Comparison of ENCODE assay signal across 9 mouse cellular contexts in genomic region chr13:95336122-95336677, GRCm38 (mm10). TPM values are rescaled to one million over a fixed set of nuclear protein-coding genes. Genes with fewer than 3 reads are reported as not detected.
A peak's percentile ranks its signal among the peaks of the same experiment; 100 is the strongest.
DNase-seq lines count a peak whose midpoint lies in the region; ATAC-seq and TF ChIP-seq lines count a peak whose summit lies in the region.
"Had no signal": no experiment of that assay in that cellular context is flagged by ENCODE, and none has a peak within 500 bp of the region (broad histone marks: within the 10 kb centered on the region; RNA-seq: fewer than 3 reads in every experiment).

No protein-coding gene starts in this region.

- ATAC-seq in stomach, embryonic 15.5 days (ENCODE audit: insufficient read depth, low FRiP score, low read depth): no peak
- ATAC-seq in stomach, postnatal 0 days (ENCODE audit: low FRiP score, low TSS enrichment): no peak

- H3K4me3 ChIP-seq in stomach, embryonic 15.5 days (replicated peaks): no peak overlapping the region
- H3K4me3 ChIP-seq in stomach, postnatal 0 days (ENCODE audit: low read depth, low read length): no peak overlapping the region
- no peak overlapping the region for H3K4me3 ChIP-seq in embryonic facial prominence, embryonic 10.5 days
- peak overlapping the region; percentile 24; the same call in 1 of the 2 replicates for H3K4me3 ChIP-seq in midbrain, embryonic 10.5 days

- WGBS in stomach, embryonic 15.5 days: 74% methylated on average over 40 of the region's 40 CpGs
- WGBS in stomach, postnatal 0 days: 80% methylated on average over 40 of the region's 40 CpGs
- 60% methylated on average over 40 of the region's 40 CpGs for whole genome bisulfite sequencing in embryonic facial prominence, embryonic 10.5 days
- 68% methylated on average over 40 of the region's 40 CpGs for WGBS in midbrain, embryonic 10.5 days

- DNase-seq in stomach, postnatal 0 days (ENCODE audit: low spot score): no peak
- peak; percentile 29 for DNase-seq in embryonic facial prominence, embryonic 10.5 days (ENCODE audit: low spot score)
- DNase-seq in midbrain, embryonic 10.5 days (ENCODE audit: low spot score): no peak
- DNase-seq in ovary, postnatal 14 days (ENCODE audit: low spot score): no peak
- DNase-seq in heart, adult 11 months: no peak
- DNase-seq in frontal cortex, postnatal 10 days (ENCODE audit: low spot score in 2 of 2): no peak
- DNase-seq: heart, postnatal 36 days had no signal

- H3K36me3 ChIP-seq in stomach, embryonic 15.5 days: peaks cover 27% of the 10 kb centered on the region
- H3K36me3 ChIP-seq in stomach, postnatal 0 days (ENCODE audit: control insufficient read depth, insufficient read depth, low read length): peaks cover 16% of the 10 kb centered on the region
- H3K36me3 ChIP-seq in embryonic facial prominence, embryonic 10.5 days (replicated peaks): peaks cover 77% of the 10 kb centered on the region
- H3K36me3 ChIP-seq in midbrain, embryonic 10.5 days: peaks cover 57% of the 10 kb centered on the region

- TF ChIP-seq CTCF in stomach, postnatal 0 days (IDR thresholded peaks at IDR 0.05; ENCODE audit: low read depth): no peak

- H3K27ac ChIP-seq in stomach, embryonic 15.5 days: no peak overlapping the region
- H3K27ac ChIP-seq in stomach, postnatal 0 days (replicated peaks): no peak overlapping the region
- no peak overlapping the region; the same call in 1 of the 2 replicates for H3K27ac ChIP-seq in embryonic facial prominence, embryonic 10.5 days (replicated peaks)
- H3K27ac ChIP-seq in midbrain, embryonic 10.5 days (replicated peaks): 0 out of 2 replicates have a peak overlapping the region, but pooled peaks have one; percentile 1

- no peaks in the 10 kb centered on the region for H3K4me1 ChIP-seq in stomach, embryonic 15.5 days
- no peaks in the 10 kb centered on the region for H3K4me1 ChIP-seq in stomach, postnatal 0 days (replicated peaks; ENCODE audit: control insufficient read depth, insufficient read depth)
- H3K4me1 ChIP-seq in embryonic facial prominence, embryonic 10.5 days: peaks cover 14% of the 10 kb centered on the region
- H3K4me1 ChIP-seq in midbrain, embryonic 10.5 days: peaks cover 10% of the 10 kb centered on the region

- 0 out of 2 replicates have a peak overlapping the region, but pooled peaks have one; percentile 2 for H3K4me2 ChIP-seq in stomach, embryonic 15.5 days
- H3K4me2 ChIP-seq in stomach, postnatal 0 days (replicated peaks; ENCODE audit: low read depth): no peak overlapping the region
- H3K4me2 ChIP-seq: liver, embryonic 11.5 days had no signal

- no peak for TF ChIP-seq EP300 in stomach, postnatal 0 days (optimal IDR thresholded peaks at IDR 0.05)

- H3K9ac ChIP-seq in stomach, embryonic 15.5 days: no peak overlapping the region
- no peak overlapping the region for H3K9ac ChIP-seq in stomach, postnatal 0 days (ENCODE audit: low read length)

- no peaks in the 10 kb centered on the region for H3K9me3 ChIP-seq in stomach, embryonic 15.5 days
- no peaks in the 10 kb centered on the region for H3K9me3 ChIP-seq in stomach, postnatal 0 days (ENCODE audit: control insufficient read depth, low read length)
- 0 out of 2 replicates have a peak, but pooled peaks cover 2% of the 10 kb centered on the region for H3K9me3 ChIP-seq in embryonic facial prominence, embryonic 10.5 days
- peaks cover 10% of the 10 kb centered on the region; the same call in 1 of the 2 replicates for H3K9me3 ChIP-seq in midbrain, embryonic 10.5 days (replicated peaks)

- no peaks in the 10 kb centered on the region for H3K27me3 ChIP-seq in stomach, embryonic 15.5 days (replicated peaks)
- no peaks in the 10 kb centered on the region for H3K27me3 ChIP-seq in stomach, postnatal 0 days (ENCODE audit: control insufficient read depth, insufficient read depth, low read length)
- no peaks in the 10 kb centered on the region for H3K27me3 ChIP-seq in embryonic facial prominence, embryonic 10.5 days (replicated peaks; ENCODE audit: low read depth, poor library complexity, severe bottlenecking)
- no peaks in the 10 kb centered on the region for H3K27me3 ChIP-seq in midbrain, embryonic 10.5 days (ENCODE audit: low read depth, poor library complexity, severe bottlenecking)

RNA-seq across cellular contexts. Expression of gene Zbed3, which starts 12.8 kb away (rescaled TPM):
- 51.3 and 60.1 TPM in 2 replicates for polyA plus RNA-seq in stomach, embryonic 15.5 days (2015; fragmentation: Nextera tagmentation; extraction: Ambion mirVana)
- polyA plus RNA-seq in stomach, postnatal 0 days (2015; fragmentation: Nextera tagmentation; extraction: Ambion mirVana): 24.9 and 25.4 TPM in 2 replicates
- 61.0 and 68.3 TPM in 2 replicates for polyA plus RNA-seq in embryonic facial prominence, embryonic 10.5 days (2016; fragmentation: Nextera tagmentation; extraction: Ambion mirVana)
- polyA plus RNA-seq in midbrain, embryonic 10.5 days (2016; fragmentation: Nextera tagmentation; extraction: Ambion mirVana): 47.6 and 56.1 TPM in 2 replicates

RNA-seq across cellular contexts. Expression of gene Aggf1, which starts 39.0 kb away (rescaled TPM):
- polyA plus RNA-seq in stomach, embryonic 15.5 days (2015; fragmentation: Nextera tagmentation; extraction: Ambion mirVana): 33.6 and 34.1 TPM in 2 replicates
- 17.6 and 18.5 TPM in 2 replicates for polyA plus RNA-seq in stomach, postnatal 0 days (2015; fragmentation: Nextera tagmentation; extraction: Ambion mirVana)
- polyA plus RNA-seq in embryonic facial prominence, embryonic 10.5 days (2016; fragmentation: Nextera tagmentation; extraction: Ambion mirVana): 38.0 and 38.1 TPM in 2 replicates
- 41.0 and 41.9 TPM in 2 replicates for polyA plus RNA-seq in midbrain, embryonic 10.5 days (2016; fragmentation: Nextera tagmentation; extraction: Ambion mirVana)
